Mouse (Mus musculus): ENCODE measurements around the gene 4930548H24Rik. TPM values are rescaled to one million over a fixed set of nuclear protein-coding genes. Genes with fewer than 3 reads are reported as not detected.
"Not testable (repeated sequence)": the region's sequence is repeated elsewhere in the genome, so short reads cannot be mapped to it uniquely, and the experiment has no call there.

4930548H24Rik gene
- polyA plus RNA-seq (2017; shearing (Covaris generic)) = under 1 TPM in 1 of 2 experiments, not detected in 1; 0.26 TPM

DNA sequence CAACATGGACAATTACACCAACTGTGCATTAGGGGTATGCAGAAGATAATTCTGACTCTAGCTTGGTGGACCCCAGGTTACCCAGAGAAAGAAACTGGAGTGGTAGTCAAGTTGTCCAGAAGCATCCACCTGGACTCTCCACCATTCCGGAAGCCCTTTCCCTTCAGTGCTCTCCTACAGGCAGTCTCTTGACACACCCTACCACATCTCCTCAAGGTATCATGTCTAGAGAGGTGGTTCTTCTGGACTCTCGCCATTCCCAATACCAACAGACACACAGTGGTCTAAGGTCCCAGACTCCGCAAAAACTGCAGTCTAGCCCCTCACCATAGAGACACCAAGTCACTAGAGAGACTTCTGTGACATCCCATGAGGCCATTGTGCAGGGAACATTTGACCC lies at the start of gene 4930548H24Rik:
Gene 4930548H24Rik (plus strand): TSS at position 301 of the 400 bp plus-strand sequence.
- no peak for ATAC-seq

DNA sequence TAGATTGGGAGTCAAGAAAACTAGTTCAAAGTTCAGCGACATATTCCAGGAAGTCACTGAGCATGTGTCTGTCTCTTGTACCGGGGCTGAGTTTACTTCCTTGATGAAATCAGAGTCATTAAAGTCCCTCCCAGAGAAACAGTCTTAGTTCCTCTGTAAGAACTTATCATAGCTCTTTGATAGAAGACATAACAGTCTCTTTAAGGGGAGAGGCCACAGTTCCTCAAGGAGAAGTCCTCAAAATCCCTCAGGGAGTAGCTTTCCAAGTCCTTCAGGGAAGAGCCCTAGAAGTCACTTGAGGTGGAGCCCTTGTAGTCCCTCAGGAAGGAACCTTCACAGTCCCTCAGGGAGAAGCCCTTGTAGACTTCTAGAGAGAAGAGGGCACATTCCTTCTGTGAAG lies 34.2 kb upstream of the 4930548H24Rik start:
- ATAC-seq = no peak

GRCm38 (mm10) chr5:31451878-31452561 lies 33.5 kb upstream of the 4930548H24Rik start, which contains the start of gene Zfp512:
Gene Zfp512, plus strand, starts transcription at chr5:31452431.
- peak; percentile 95 for ATAC-seq

DNA sequence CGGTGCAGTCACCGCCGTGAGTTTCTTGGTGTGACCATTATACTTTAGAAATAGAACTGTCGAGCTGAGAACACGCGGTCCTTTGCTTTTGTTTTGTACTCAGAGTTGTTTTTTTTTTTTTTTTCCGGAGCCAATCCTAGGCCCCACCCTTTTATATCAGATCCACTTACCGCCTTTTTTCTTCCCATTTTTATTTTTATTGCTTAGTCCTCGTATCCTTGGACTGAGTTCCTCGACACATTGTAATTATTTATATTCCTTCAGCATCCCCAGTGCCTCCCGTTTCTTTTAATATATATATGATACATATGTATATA lies 33.0 kb upstream of the 4930548H24Rik start:
- no peak for ATAC-seq

DNA sequence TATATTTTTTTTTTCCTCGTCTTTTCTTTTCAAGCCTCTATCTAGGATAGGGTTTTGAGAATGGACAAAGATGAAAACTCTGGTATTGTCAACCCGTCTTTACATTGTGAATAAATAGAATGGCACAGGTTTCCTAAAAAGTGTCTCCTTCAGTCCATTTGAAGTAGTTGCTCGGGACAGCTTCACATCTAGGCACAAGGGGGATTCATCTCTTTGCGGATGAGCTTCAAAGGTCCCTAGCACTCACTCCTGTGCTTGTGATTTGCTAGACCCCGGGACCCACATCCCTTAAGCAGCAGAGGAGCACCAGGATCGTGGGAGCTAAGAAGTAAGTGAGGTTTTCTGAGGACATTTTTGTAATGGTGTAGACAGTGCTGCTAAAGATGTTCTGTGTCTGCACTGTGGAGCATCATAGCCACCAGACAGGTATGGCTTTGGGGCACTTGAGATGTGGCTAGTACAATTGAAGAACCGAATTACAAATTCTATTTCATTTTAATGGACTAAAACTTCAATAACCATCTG lies 32.6 kb upstream of the 4930548H24Rik start:
- no peak for ATAC-seq

DNA sequence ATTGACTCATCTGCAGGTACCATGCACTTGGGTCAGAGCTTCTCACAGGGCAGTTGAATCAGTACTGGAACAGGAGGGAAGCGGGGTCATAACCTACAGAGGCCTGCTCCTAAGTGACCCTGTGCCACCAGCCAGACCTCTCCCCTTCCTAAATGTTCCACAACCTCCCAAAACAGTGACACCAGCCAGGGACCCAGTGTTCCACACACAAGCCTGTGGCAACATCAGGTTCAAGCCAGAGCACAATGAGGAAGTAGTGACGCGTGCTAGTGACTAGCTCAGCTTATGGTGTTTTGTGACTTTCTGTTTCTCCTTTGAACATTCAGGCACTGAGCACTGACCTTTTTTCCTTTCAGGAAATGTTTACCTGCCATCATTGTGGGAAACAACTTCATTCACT lies 17.7 kb upstream of the 4930548H24Rik start:
- ATAC-seq = no peak

GRCm38 (mm10) chr5:31469711-31470110 lies 15.8 kb upstream of the 4930548H24Rik start:
- no peak for ATAC-seq

DNA sequence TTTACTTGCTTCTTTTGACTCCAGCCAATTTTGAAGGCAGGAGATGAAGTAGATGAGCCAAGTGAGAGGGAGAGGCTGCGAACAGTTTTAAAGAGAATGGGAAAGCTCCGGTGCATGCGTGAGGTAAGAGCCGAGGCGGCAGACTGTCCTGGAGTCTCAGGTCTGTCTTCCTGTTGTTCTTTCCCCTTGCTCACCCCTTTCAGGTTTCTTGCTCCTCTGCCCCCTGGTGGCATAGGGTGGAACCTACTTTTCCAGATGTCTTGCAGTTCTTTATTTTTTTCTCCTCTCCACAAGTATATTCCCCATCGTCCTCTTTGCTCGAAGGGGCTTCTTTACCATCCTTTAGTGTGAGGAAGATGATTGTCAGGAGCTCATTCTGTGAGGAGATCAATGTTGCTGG lies 15.2 kb upstream of the 4930548H24Rik start:
- ATAC-seq = no peak

- no peak for ATAC-seq
Observed at GRCm38 (mm10) chr5:31480536-31480935, 5.0 kb upstream of the 4930548H24Rik start.

- no peak for ATAC-seq
Observed at GRCm38 (mm10) chr5:31487889-31488288, 2.3 kb downstream of the 4930548H24Rik start.

DNA sequence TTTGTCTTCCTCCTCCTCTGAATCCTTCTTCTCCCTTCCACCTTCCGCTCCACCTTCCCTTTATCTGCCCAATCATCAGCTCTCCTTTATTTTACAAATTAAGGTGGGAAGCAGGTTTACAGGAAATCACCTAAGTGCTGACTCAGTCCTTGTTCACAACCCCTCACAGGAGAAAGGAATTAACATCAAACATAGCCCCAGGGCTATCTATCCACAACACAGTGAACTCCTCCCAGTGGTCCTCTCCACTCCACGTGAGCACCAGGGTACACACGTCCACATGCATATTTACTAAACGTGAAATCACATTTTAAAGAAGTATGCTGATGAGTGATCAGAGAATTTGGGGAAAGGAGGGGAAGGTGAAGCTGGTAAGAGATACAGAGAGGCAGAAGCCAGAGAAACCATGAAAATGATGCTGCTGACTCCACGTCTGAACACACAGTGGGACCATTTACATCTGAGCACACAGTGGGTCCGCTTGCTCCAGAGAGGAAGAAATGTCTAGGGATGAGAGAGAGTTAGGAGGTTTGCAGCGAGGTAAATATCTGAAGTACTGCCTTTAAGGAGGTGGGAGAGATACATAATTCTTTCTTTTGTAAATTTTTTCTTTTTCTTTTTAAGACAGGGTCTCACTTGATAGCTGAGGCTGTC lies 3.7 kb downstream of the 4930548H24Rik start:
- no peak for ATAC-seq

DNA sequence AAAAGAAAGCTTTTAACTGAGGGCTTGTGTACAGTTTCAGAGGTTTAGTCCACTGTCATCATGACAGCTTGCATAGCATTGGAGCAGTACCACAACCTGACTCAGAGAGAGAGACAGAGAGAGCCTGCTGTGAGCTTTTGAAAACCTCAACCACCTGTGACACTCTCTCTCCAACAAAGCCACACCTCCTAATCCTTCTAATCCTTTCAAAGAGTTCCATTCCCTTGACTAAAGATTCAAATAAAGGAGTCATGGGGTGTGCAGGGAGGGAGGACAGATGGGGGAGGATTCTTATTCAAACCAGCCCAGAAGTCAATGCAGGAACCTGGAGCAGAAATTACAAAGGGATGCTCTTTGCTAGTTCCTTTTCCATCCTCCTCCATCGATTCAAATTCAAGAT lies 6.5 kb downstream of the 4930548H24Rik start:
- ATAC-seq = no peak

- peak; percentile 100 for ATAC-seq
Observed at GRCm38 (mm10) chr5:31494513-31495297, 9.2 kb downstream of the 4930548H24Rik start, which contains the start of gene Gpn1. Gene Gpn1, plus strand, starts transcription at chr5:31494741.

DNA sequence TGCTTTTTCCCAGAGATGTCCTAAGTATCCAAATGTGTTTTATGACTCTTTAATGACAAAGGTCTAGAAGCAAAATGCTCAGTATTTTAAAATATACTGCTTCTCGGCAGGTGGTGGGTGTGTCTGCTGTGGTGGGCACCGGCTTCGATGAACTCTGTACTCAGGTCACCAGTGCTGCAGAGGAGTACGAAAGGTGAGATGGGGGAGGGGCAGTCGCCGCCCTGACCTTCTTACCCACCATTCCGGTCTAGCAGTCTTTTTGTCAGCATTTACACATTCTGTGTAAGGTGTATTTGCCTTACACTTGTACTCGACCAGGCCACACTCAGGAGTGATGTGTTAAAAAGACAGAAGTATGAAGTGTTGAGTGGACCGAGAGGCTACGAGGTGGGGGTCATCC lies 19.3 kb downstream of the 4930548H24Rik start:
- ATAC-seq = no peak

DNA sequence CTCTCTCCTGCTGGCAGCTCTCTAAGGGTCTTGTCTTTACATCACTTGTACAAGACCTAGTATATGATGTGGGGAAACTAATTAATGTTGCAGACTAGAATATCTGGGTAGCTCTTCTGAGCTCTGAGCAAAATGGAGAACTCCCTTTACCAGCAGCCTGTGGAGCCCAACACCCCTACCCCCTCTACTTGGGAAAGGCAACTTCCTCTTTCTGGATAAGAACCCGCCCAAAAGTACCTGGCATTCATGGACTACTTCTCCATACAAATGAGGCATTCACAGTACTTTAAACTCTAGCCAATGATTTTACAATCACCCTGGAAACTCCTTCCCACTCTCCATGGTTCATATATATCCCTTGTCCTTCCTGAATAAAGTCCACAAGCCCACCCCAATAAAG lies 26.9 kb downstream of the 4930548H24Rik start:
- no peak for ATAC-seq

GRCm38 (mm10) chr5:31520556-31520955 lies 35.0 kb downstream of the 4930548H24Rik start:
- peak; percentile 80 for ATAC-seq

DNA sequence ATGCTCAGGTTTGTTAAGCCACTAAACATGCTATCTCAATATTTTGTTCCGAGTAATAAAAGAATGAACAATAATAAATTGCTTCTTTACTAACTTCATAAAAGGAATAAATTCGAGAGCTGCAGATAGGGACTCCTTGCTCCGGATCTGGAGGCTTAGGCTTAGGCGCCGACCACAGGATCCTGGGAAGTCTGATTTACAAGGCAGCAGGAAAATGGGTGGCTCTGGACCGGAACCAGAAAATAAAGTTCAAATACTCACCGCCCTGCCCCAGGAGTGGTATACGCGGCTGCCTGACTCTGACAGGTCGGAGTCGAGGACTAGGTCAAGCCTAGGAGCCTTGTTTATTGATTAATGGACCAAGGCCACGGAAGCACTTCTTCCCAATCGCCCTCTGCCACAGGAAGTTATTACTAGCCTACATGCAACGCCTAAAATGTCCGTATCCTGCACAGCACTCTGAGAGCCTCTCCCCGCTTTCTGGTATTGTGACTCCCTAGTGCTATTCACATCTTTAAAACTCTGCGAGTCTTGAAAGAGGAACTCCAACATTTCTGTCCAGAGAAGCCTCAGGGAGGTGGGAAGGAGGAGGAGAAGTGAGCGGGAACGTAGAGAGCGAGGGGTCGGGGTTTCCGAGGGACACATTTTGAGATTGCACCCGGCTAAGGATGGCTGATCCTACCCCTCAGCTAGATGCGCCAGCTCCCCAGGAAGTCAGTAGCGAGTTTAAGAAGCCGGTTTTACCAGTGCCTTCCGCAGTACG lies 41.0 kb downstream of the 4930548H24Rik start, which contains the start of gene Slc4a1ap:
Gene Slc4a1ap (plus strand): TSS at position 642 of the 763 bp plus-strand sequence.
- ATAC-seq = peak; percentile 75

GRCm38 (mm10) chr5:31527117-31527680 lies 41.7 kb downstream of the 4930548H24Rik start:
- ATAC-seq = peak; percentile 43

DNA sequence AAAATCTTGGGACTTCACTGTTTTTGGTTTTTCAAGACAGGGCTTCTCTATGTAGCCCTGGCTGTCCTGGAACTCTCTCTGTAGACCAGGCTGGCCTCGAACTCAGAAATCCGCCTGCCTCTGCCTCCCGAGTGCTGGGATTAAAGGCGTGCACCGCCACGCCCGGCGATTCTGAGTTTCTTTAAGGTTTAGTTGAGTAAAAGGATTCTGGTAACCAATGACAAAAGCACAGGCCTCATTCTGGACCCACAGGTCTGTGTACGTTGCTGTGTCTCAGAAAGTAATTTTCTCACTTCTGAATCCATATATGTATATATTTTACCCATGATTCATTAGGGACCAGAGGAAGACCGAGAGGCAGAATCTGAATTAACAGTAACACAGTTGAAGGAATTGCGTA lies 42.2 kb downstream of the 4930548H24Rik start, which contains the start of gene Supt7l:
Gene Supt7l (minus strand): TSS at position 101 of the 400 bp plus-strand sequence.
- ATAC-seq = not testable (repeated sequence)

GRCm38 (mm10) chr5:31528560-31528959 lies 43.0 kb downstream of the 4930548H24Rik start:
- no peak for ATAC-seq

DNA sequence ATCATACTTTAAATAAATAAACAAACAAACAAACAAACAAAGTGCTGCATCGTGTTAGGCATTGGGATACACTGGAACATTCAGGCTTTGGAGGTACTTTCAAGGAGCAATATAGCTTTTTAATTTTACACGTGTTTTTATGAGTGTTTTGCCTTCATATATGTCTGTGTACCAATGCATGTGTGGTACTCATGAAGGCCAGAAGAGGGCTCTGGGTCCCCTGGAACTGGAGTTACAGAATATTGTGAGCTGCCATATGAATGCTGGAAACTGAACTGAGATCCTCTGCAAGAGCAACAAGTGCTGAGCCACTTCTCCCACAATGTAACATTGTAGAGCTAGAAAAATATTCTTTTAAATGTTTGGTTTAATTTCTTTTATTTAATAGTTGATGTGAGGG lies 49.7 kb downstream of the 4930548H24Rik start:
- ATAC-seq = no peak
